Mouse (Mus musculus): ENCODE results near the gene 4931422A03Rik.

Gene 4931422A03Rik

GRCm38 (mm10) chr2:103937670-103938069 lies 90.5 kb downstream of the 4931422A03Rik start:
- ATAC-seq (ENCODE audit: low TSS enrichment): no peak

GRCm38 (mm10) chr2:103936666-103937065 lies 91.5 kb downstream of the 4931422A03Rik start:
- ATAC-seq (ENCODE audit: low TSS enrichment): no peak

- no peak for ATAC-seq (ENCODE audit: low TSS enrichment)
These were observed 92.3 kb downstream of the 4931422A03Rik start for GRCm38 (mm10) chr2:103935691-103936435.

- no peak for ATAC-seq (ENCODE audit: low TSS enrichment)
These were observed 93.5 kb downstream of the 4931422A03Rik start for GRCm38 (mm10) chr2:103934670-103935069.

- ATAC-seq (ENCODE audit: low TSS enrichment): no peak
These were observed 93.9 kb downstream of the 4931422A03Rik start for GRCm38 (mm10) chr2:103934270-103934669.

GRCm38 (mm10) chr2:103932480-103932879 lies 95.7 kb downstream of the 4931422A03Rik start:
- no peak for ATAC-seq (ENCODE audit: low TSS enrichment)

GRCm38 (mm10) chr2:103932025-103932424 lies 96.1 kb downstream of the 4931422A03Rik start:
- no peak for ATAC-seq (ENCODE audit: low TSS enrichment)

GRCm38 (mm10) chr2:103931511-103931911 lies 96.7 kb downstream of the 4931422A03Rik start:
- ATAC-seq (ENCODE audit: low TSS enrichment): no peak

- no peak for ATAC-seq (ENCODE audit: low TSS enrichment)
These were observed 97.7 kb downstream of the 4931422A03Rik start for GRCm38 (mm10) chr2:103930306-103931019.

GRCm38 (mm10) chr2:103927610-103928145 lies 100.5 kb downstream of the 4931422A03Rik start:
- ATAC-seq (ENCODE audit: low TSS enrichment): no peak

GRCm38 (mm10) chr2:103926586-103927113 lies 101.5 kb downstream of the 4931422A03Rik start:
- no peak for ATAC-seq (ENCODE audit: low TSS enrichment)

GRCm38 (mm10) chr2:103919488-103919887 lies 108.7 kb downstream of the 4931422A03Rik start:
- no peak for ATAC-seq (ENCODE audit: low TSS enrichment)

- no peak for ATAC-seq (ENCODE audit: low TSS enrichment)
These were observed 109.8 kb downstream of the 4931422A03Rik start for GRCm38 (mm10) chr2:103918375-103918774.

- no peak for ATAC-seq (ENCODE audit: low TSS enrichment)
These were observed 110.8 kb downstream of the 4931422A03Rik start for GRCm38 (mm10) chr2:103917375-103917774.

Measured in frontal cortex, adult (tissue).